ENCODE assay signal across 8 mouse cellular contexts in genomic region chr9:115311223-115311520, GRCm38 (mm10). TPM values are rescaled to one million over a fixed set of nuclear protein-coding genes. Genes with fewer than 3 reads are reported as not detected.
DNase-seq lines count a peak whose midpoint lies in the region; ATAC-seq and TF ChIP-seq lines count a peak whose summit lies in the region.

No protein-coding gene starts in this region.

- peak overlapping the region; percentile 95; the same call in 1 of the 2 replicates for H3K9ac ChIP-seq in ES-E14 (ENCODE audit: insufficient read depth, low read depth, low read length, poor library complexity, severe bottlenecking)
- peak overlapping the region; percentile 75 for H3K9ac ChIP-seq in forebrain, embryonic 13.5 days
- H3K9ac ChIP-seq in kidney, embryonic 16.5 days (replicated peaks; ENCODE audit: low read length): peak overlapping the region; percentile 97
- H3K9ac ChIP-seq in midbrain, embryonic 11.5 days (ENCODE audit: low read length): peak overlapping the region; percentile 76

- no peaks in the 10 kb centered on the region for H3K9me3 ChIP-seq in ES-E14 (ENCODE audit: control insufficient read depth, insufficient read depth, low read depth, low read length)
- no peaks in the 10 kb centered on the region for H3K9me3 ChIP-seq in forebrain, embryonic 13.5 days (replicated peaks)
- H3K9me3 ChIP-seq in kidney, embryonic 16.5 days (ENCODE audit: low read length): no peaks in the 10 kb centered on the region
- no peaks in the 10 kb centered on the region for H3K9me3 ChIP-seq in midbrain, embryonic 11.5 days (ENCODE audit: control insufficient read depth, low read length)

- peak overlapping the region; percentile 77 to 98 for H3K4me3 ChIP-seq in ES-E14 (ENCODE audit: insufficient read depth in 1 of 2, low read depth in 1 of 2, low read length in 2 of 2, poor library complexity in 1 of 2, severe bottlenecking in 1 of 2)
- peak overlapping the region; percentile 89 for H3K4me3 ChIP-seq in forebrain, embryonic 13.5 days
- H3K4me3 ChIP-seq in kidney, embryonic 16.5 days (ENCODE audit: low read length): peak overlapping the region; percentile 92
- peak overlapping the region; percentile 93 for H3K4me3 ChIP-seq in midbrain, embryonic 11.5 days (ENCODE audit: low read depth, low read length)

- ATAC-seq in forebrain, embryonic 13.5 days: no peak
- no peak for ATAC-seq in kidney, embryonic 16.5 days (ENCODE audit: low FRiP score, low TSS enrichment)
- no peak for ATAC-seq in midbrain, embryonic 11.5 days (ENCODE audit: low FRiP score)

- DNase-seq in 416B (ENCODE audit: low read depth) (peak; percentile 82), ES-E14 (ENCODE audit: low read depth, low spot score) (peak; percentile 59)
- no peak for DNase-seq in midbrain, embryonic 11.5 days (ENCODE audit: low spot score, missing footprints)
- DNase-seq in gastrocnemius, adult 8-10 months (ENCODE audit: low spot score in 2 of 2): no peak
- DNase-seq in left cerebral cortex, adult 11 months (ENCODE audit: low spot score): no peak
- no peak for DNase-seq in natural killer cell, adult 2 months (ENCODE audit: low spot score in 2 of 2)

- H3K27me3 ChIP-seq in forebrain, embryonic 13.5 days: no peaks in the 10 kb centered on the region
- no peaks in the 10 kb centered on the region for H3K27me3 ChIP-seq in kidney, embryonic 16.5 days (ENCODE audit: insufficient read depth, low read length)
- H3K27me3 ChIP-seq in midbrain, embryonic 11.5 days (ENCODE audit: control insufficient read depth, insufficient read depth, low read length): no peaks in the 10 kb centered on the region

- no peak overlapping the region; the same call in 1 of the 2 replicates for H3K27ac ChIP-seq in ES-E14 (ENCODE audit: insufficient read depth, low read depth, low read length, poor library complexity, severe bottlenecking)
- peak overlapping the region; percentile 96 for H3K27ac ChIP-seq in forebrain, embryonic 13.5 days
- peak overlapping the region; percentile 98 for H3K27ac ChIP-seq in kidney, embryonic 16.5 days (ENCODE audit: low read length)
- peak overlapping the region; percentile 93; the same call in 1 of the 2 replicates for H3K27ac ChIP-seq in midbrain, embryonic 11.5 days (ENCODE audit: low read depth, low read length)

- WGBS in forebrain, embryonic 13.5 days: 9% methylated on average over 5 of the region's 5 CpGs
- 4% methylated on average over 5 of the region's 5 CpGs for WGBS in kidney, embryonic 16.5 days
- WGBS in midbrain, embryonic 11.5 days: 12% methylated on average over 5 of the region's 5 CpGs

- peak overlapping the region; percentile 64 for H3K4me2 ChIP-seq in forebrain, embryonic 13.5 days
- peak overlapping the region; percentile 62 for H3K4me2 ChIP-seq in kidney, embryonic 16.5 days (replicated peaks; ENCODE audit: low read depth, low read length)
- H3K4me2 ChIP-seq in midbrain, embryonic 11.5 days: peak overlapping the region; percentile 60

- no peaks in the 10 kb centered on the region for H3K36me3 ChIP-seq in ES-E14 (ENCODE audit: control insufficient read depth, insufficient read depth, low read length, poor library complexity, severe bottlenecking)
- H3K36me3 ChIP-seq in forebrain, embryonic 13.5 days (ENCODE audit: poor library complexity, severe bottlenecking): no peaks in the 10 kb centered on the region
- no peaks in the 10 kb centered on the region for H3K36me3 ChIP-seq in kidney, embryonic 16.5 days (ENCODE audit: insufficient read depth, low read length)
- H3K36me3 ChIP-seq in midbrain, embryonic 11.5 days (ENCODE audit: control insufficient read depth, insufficient read depth, low read length): no peaks in the 10 kb centered on the region

- in situ Hi-C loops in ES-E14 (cut with MboI; ENCODE audit: low sequenced_read_pairs in 2 of 2, unreplicated experiment in 2 of 2): no loop called here

- H3K4me1 ChIP-seq in ES-E14 (ENCODE audit: control insufficient read depth in 2 of 2, insufficient read depth in 2 of 2, low read length in 2 of 2, poor library complexity in 1 of 2): peaks cover 0 to 5% of the 10 kb centered on the region in 2 experiments; a peak in 3 of 4 replicates
- H3K4me1 ChIP-seq in forebrain, embryonic 13.5 days: peaks cover 23% of the 10 kb centered on the region
- H3K4me1 ChIP-seq in kidney, embryonic 16.5 days (ENCODE audit: insufficient read depth, low read length): peaks cover 23% of the 10 kb centered on the region
- H3K4me1 ChIP-seq in midbrain, embryonic 11.5 days (ENCODE audit: control insufficient read depth, insufficient read depth, low read length): peaks cover 17% of the 10 kb centered on the region

TF ChIP-seq in ES-E14, 5 proteins besides CTCF, POLR2A, EP300 and RAD21:
- TF ChIP-seq MAFK (IDR thresholded peaks at IDR 0.05; ENCODE audit: insufficient read depth, low read depth, low read length) (no peak), ZNF384 (IDR thresholded peaks at IDR 0.05; ENCODE audit: low read depth, low read length) (no peak), HCFC1 (IDR thresholded peaks at IDR 0.05; ENCODE audit: borderline replicate concordance, insufficient read depth, low read length) (no peak), CHD2 (IDR thresholded peaks at IDR 0.05; ENCODE audit: low read depth, low read length) (no peak), ZC3H11A (IDR thresholded peaks at IDR 0.05; ENCODE audit: borderline replicate concordance, low read depth, low read length) (no peak)

RNA-seq across cellular contexts. Expression of gene Stt3b, which starts 1.0 kb away (rescaled TPM):
- total RNA-seq in ES-E14 (2012; rRNA removed): 150 and 160 TPM in 2 replicates
- 63.3 and 70.1 TPM in 2 replicates for polyA plus RNA-seq in forebrain, embryonic 13.5 days (2015; fragmentation: Nextera tagmentation; extraction: Ambion mirVana)
- polyA plus RNA-seq in kidney, embryonic 16.5 days (2015; fragmentation: Nextera tagmentation; extraction: Ambion mirVana): 102 and 107 TPM in 2 replicates
- 107 and 112 TPM in 2 replicates for polyA plus RNA-seq in midbrain, embryonic 11.5 days (2014; fragmentation: Nextera tagmentation; extraction: Ambion mirVana)
- 10 to 100 TPM; 73.5 to 85.0 (median 80.5) TPM for total RNA-seq in gastrocnemius, adult 8-10 months (2022)

Comparison
In these comparisons a context has a peak if more than half of its experiments do, and no peak if none do; other contexts are left out.
1. DNase-seq: peak in 416B (single experiment) and ES-E14 (single experiment); none in midbrain, embryonic 11.5 days (single experiment), gastrocnemius, adult 8-10 months (0 of 2), left cerebral cortex, adult 11 months (single experiment) and natural killer cell, adult 2 months (0 of 2).
2. Peak in every context shown above with its lines, with median percentiles within 50 percentile points of each other: H3K4me3 ChIP-seq, H3K9ac ChIP-seq and H3K4me2 ChIP-seq.